8 mouse cellular contexts compared by ENCODE assay signal in the genomic region with DNA sequence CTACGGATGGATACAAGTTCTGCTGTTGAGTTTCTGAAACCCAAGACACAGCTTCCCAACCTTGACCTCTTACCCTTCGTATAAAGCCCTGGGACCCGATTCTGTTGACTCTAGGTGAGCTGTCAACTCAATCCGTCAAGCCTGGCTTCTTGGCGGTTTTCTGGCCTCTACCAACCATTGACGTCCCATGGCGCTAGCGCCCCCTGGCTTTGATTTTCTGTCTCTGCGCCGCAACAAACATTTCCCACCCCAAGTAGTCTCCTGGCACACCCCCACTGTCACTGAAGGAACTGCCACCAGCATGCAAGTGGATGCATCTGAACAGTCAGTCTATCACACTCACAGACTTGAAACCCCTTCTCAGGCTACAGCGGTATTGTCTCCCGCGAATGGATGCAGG. TPM values are rescaled to one million over a fixed set of nuclear protein-coding genes. Genes with fewer than 3 reads are reported as not detected.
DNase-seq lines count a peak whose midpoint lies in the region; ATAC-seq and TF ChIP-seq lines count a peak whose summit lies in the region.

No protein-coding gene starts in this region.

- H3K4me2 ChIP-seq in forebrain, embryonic 11.5 days (ENCODE audit: low read depth, low read length, severe bottlenecking): peak overlapping the region; percentile 89; the same call in 1 of the 2 replicates
- H3K4me2 ChIP-seq in stomach, embryonic 15.5 days: peak overlapping the region; percentile 87

- TF ChIP-seq POLR2A in bone marrow macrophage, adult 2 months (IDR thresholded peaks at IDR 0.05; ENCODE audit: borderline replicate concordance, low read depth, low read length): no peak

- H3K4me1 ChIP-seq in bone marrow macrophage, adult 2 months (ENCODE audit: control insufficient read depth, insufficient read depth, low read length): no peaks in the 10 kb centered on the region
- H3K4me1 ChIP-seq in forebrain, embryonic 11.5 days (replicated peaks; ENCODE audit: control insufficient read depth, insufficient read depth, low read length): peaks cover 12% of the 10 kb centered on the region; the same call in 1 of the 2 replicates
- peaks cover 45% of the 10 kb centered on the region for H3K4me1 ChIP-seq in hindbrain, embryonic 10.5 days (replicated peaks)
- H3K4me1 ChIP-seq in megakaryocyte, embryonic 14.5 days: peaks cover 30% of the 10 kb centered on the region
- H3K4me1 ChIP-seq in stomach, embryonic 15.5 days: peaks cover 9% of the 10 kb centered on the region

- H3K9me3 ChIP-seq in forebrain, embryonic 11.5 days (ENCODE audit: control insufficient read depth, low read length): no peaks in the 10 kb centered on the region
- H3K9me3 ChIP-seq in hindbrain, embryonic 10.5 days: no peaks in the 10 kb centered on the region
- 0 out of 2 replicates have a peak, but pooled peaks cover 5% of the 10 kb centered on the region for H3K9me3 ChIP-seq in megakaryocyte, embryonic 14.5 days
- no peaks in the 10 kb centered on the region for H3K9me3 ChIP-seq in stomach, embryonic 15.5 days

- 8% methylated on average over 13 of the region's 13 CpGs for WGBS in forebrain, embryonic 11.5 days
- 8% methylated on average over 13 of the region's 13 CpGs for WGBS in hindbrain, embryonic 10.5 days
- 12% methylated on average over 13 of the region's 13 CpGs for WGBS in stomach, embryonic 15.5 days

- no peaks in the 10 kb centered on the region for H3K36me3 ChIP-seq in forebrain, embryonic 11.5 days (ENCODE audit: control insufficient read depth, insufficient read depth, low read length)
- no peaks in the 10 kb centered on the region for H3K36me3 ChIP-seq in hindbrain, embryonic 10.5 days
- H3K36me3 ChIP-seq in megakaryocyte, embryonic 14.5 days (replicated peaks; ENCODE audit: low read length): no peaks in the 10 kb centered on the region
- H3K36me3 ChIP-seq in stomach, embryonic 15.5 days: no peaks in the 10 kb centered on the region

- peak; percentile 47 for TF ChIP-seq CTCF in bone marrow macrophage, adult 2 months (IDR thresholded peaks at IDR 0.05; ENCODE audit: low read depth, low read length)

- H3K27ac ChIP-seq in bone marrow macrophage, adult 2 months (ENCODE audit: insufficient read depth, low read depth, low read length): no peak overlapping the region
- no peak overlapping the region for H3K27ac ChIP-seq in forebrain, embryonic 11.5 days (ENCODE audit: low read depth, low read length)
- peak overlapping the region; percentile 90 for H3K27ac ChIP-seq in hindbrain, embryonic 10.5 days
- H3K27ac ChIP-seq in stomach, embryonic 15.5 days: 0 out of 2 replicates have a peak overlapping the region, but pooled peaks have one; percentile 16

- no peak overlapping the region for H3K4me3 ChIP-seq in bone marrow macrophage, adult 2 months (ENCODE audit: insufficient read depth, low read length)
- H3K4me3 ChIP-seq in forebrain, embryonic 11.5 days (ENCODE audit: low read depth, low read length): no peak overlapping the region
- peak overlapping the region; percentile 62 for H3K4me3 ChIP-seq in hindbrain, embryonic 10.5 days
- H3K4me3 ChIP-seq in megakaryocyte, embryonic 14.5 days (replicated peaks): peak overlapping the region; percentile 90
- peak overlapping the region; percentile 48; the same call in 1 of the 2 replicates for H3K4me3 ChIP-seq in stomach, embryonic 15.5 days (replicated peaks)

- peak; percentile 64 for DNase-seq in cerebellum, adult 11 months
- DNase-seq in forebrain, embryonic 11.5 days (ENCODE audit: low spot score): peak; percentile 75
- peak; percentile 66 for DNase-seq in hindbrain, embryonic 10.5 days (ENCODE audit: low spot score)
- peak; percentile 51 to 57 for DNase-seq in layer of hippocampus, postnatal 36 days

- no peak for ATAC-seq in cerebellum, adult (ENCODE audit: insufficient number of reproducible peaks, low FRiP score, low TSS enrichment)
- no peak for ATAC-seq in forebrain, embryonic 11.5 days (replicated peaks; ENCODE audit: low FRiP score)
- ATAC-seq in stomach, embryonic 15.5 days (ENCODE audit: insufficient read depth, low FRiP score, low read depth): no peak

- no peak overlapping the region for H3K9ac ChIP-seq in forebrain, embryonic 11.5 days (ENCODE audit: low read length)
- no peak overlapping the region for H3K9ac ChIP-seq in stomach, embryonic 15.5 days

- H3K27me3 ChIP-seq in forebrain, embryonic 11.5 days (ENCODE audit: control insufficient read depth, insufficient read depth, low read length): peaks cover 10% of the 10 kb centered on the region
- peaks cover 51% of the 10 kb centered on the region for H3K27me3 ChIP-seq in hindbrain, embryonic 10.5 days (ENCODE audit: insufficient read depth, poor library complexity, severe bottlenecking)
- peaks cover 75% of the 10 kb centered on the region for H3K27me3 ChIP-seq in megakaryocyte, embryonic 14.5 days (replicated peaks)
- peaks cover 13% of the 10 kb centered on the region for H3K27me3 ChIP-seq in stomach, embryonic 15.5 days (replicated peaks)

RNA-seq across cellular contexts. Expression of gene AI464131, which starts 3.3 kb away (rescaled TPM):
- 0.39 and 0.69 TPM in 2 replicates for polyA plus RNA-seq in bone marrow macrophage, adult 2 months (2012; ENCODE audit: insufficient read depth, insufficient read length, missing spikeins)
- 8.7 and 9.2 TPM in 2 replicates for polyA plus RNA-seq in forebrain, embryonic 11.5 days (2014; fragmentation: Nextera tagmentation; extraction: Ambion mirVana)
- 7.4 and 9.1 TPM in 2 replicates for polyA plus RNA-seq in hindbrain, embryonic 10.5 days (2016; fragmentation: Nextera tagmentation; extraction: Ambion mirVana)
- total RNA-seq in layer of hippocampus, postnatal 36 days (2021): 10 to 100 TPM; 29.9 to 32.4 TPM
- polyA plus RNA-seq in megakaryocyte, embryonic 14.5 days (2012; ENCODE audit: insufficient read depth, low replicate concordance): 0.07 TPM in 1 of 2 replicates, not detected in the other
- 5.7 and 6.4 TPM in 2 replicates for polyA plus RNA-seq in stomach, embryonic 15.5 days (2015; fragmentation: Nextera tagmentation; extraction: Ambion mirVana)

RNA-seq across cellular contexts. Expression of gene 1110017D15Rik, which starts 11.0 kb away (rescaled TPM):
- polyA plus RNA-seq in bone marrow macrophage, adult 2 months (2012; ENCODE audit: insufficient read depth, insufficient read length, missing spikeins): 4.6 TPM in 1 of 2 replicates, not detected in the other
- polyA plus RNA-seq in forebrain, embryonic 11.5 days (2014; fragmentation: Nextera tagmentation; extraction: Ambion mirVana): 4.8 and 5.2 TPM in 2 replicates
- polyA plus RNA-seq in hindbrain, embryonic 10.5 days (2016; fragmentation: Nextera tagmentation; extraction: Ambion mirVana): 8.1 and 14.7 TPM in 2 replicates
- 1 to 10 TPM; 3.1 to 6.5 TPM for total RNA-seq in layer of hippocampus, postnatal 36 days (2021)
- 0.29 TPM in 1 of 2 replicates, not detected in the other for polyA plus RNA-seq in megakaryocyte, embryonic 14.5 days (2012; ENCODE audit: insufficient read depth, low replicate concordance)
- 0.30 and 0.55 TPM in 2 replicates for polyA plus RNA-seq in stomach, embryonic 15.5 days (2015; fragmentation: Nextera tagmentation; extraction: Ambion mirVana)

RNA-seq across cellular contexts. Expression of gene Nudt2, which starts 41.2 kb away (rescaled TPM):
- 28.7 and 29.4 TPM in 2 replicates for polyA plus RNA-seq in bone marrow macrophage, adult 2 months (2012; ENCODE audit: insufficient read depth, insufficient read length, missing spikeins)
- 64.7 and 68.0 TPM in 2 replicates for polyA plus RNA-seq in forebrain, embryonic 11.5 days (2014; fragmentation: Nextera tagmentation; extraction: Ambion mirVana)
- 57.6 and 73.0 TPM in 2 replicates for polyA plus RNA-seq in hindbrain, embryonic 10.5 days (2016; fragmentation: Nextera tagmentation; extraction: Ambion mirVana)
- total RNA-seq in layer of hippocampus, postnatal 36 days (2021): 10 to 100 TPM; 25.6 to 27.9 TPM
- 3.0 and 13.7 TPM in 2 replicates for polyA plus RNA-seq in megakaryocyte, embryonic 14.5 days (2012; ENCODE audit: insufficient read depth, low replicate concordance)
- 48.0 and 55.7 TPM in 2 replicates for polyA plus RNA-seq in stomach, embryonic 15.5 days (2015; fragmentation: Nextera tagmentation; extraction: Ambion mirVana)

RNA-seq across cellular contexts. Expression of gene Kif24, which starts 41.5 kb away (rescaled TPM):
- polyA plus RNA-seq in bone marrow macrophage, adult 2 months (2012; ENCODE audit: insufficient read depth, insufficient read length, missing spikeins): 3.6 and 4.0 TPM in 2 replicates
- 14.9 and 15.8 TPM in 2 replicates for polyA plus RNA-seq in forebrain, embryonic 11.5 days (2014; fragmentation: Nextera tagmentation; extraction: Ambion mirVana)
- polyA plus RNA-seq in hindbrain, embryonic 10.5 days (2016; fragmentation: Nextera tagmentation; extraction: Ambion mirVana): 13.7 and 14.6 TPM in 2 replicates
- 1 to 10 TPM in 1 of 2 experiments, under 1 TPM in 1; 0.62 to 1.4 TPM for total RNA-seq in layer of hippocampus, postnatal 36 days (2021)
- polyA plus RNA-seq in megakaryocyte, embryonic 14.5 days (2012; ENCODE audit: insufficient read depth, low replicate concordance): 1.2 and 1.9 TPM in 2 replicates
- polyA plus RNA-seq in stomach, embryonic 15.5 days (2015; fragmentation: Nextera tagmentation; extraction: Ambion mirVana): 5.5 and 6.1 TPM in 2 replicates

Comparison
In these comparisons a context has a peak if more than half of its experiments do, and no peak if none do; other contexts are left out.
1. H3K27ac ChIP-seq: peak in hindbrain, embryonic 10.5 days (single experiment) and stomach, embryonic 15.5 days (single experiment); none in bone marrow macrophage, adult 2 months (single experiment) and forebrain, embryonic 11.5 days (single experiment).
2. H3K4me3 ChIP-seq: peak in hindbrain, embryonic 10.5 days (single experiment), megakaryocyte, embryonic 14.5 days (single experiment) and stomach, embryonic 15.5 days (single experiment); none in bone marrow macrophage, adult 2 months (single experiment) and forebrain, embryonic 11.5 days (single experiment).
3. Peak in every context shown above with its lines, with median percentiles within 50 percentile points of each other: DNase-seq.